Mouse (Mus musculus): Measurements from ENCODE around the gene Sult1a1. TPM values are rescaled to one million over a fixed set of nuclear protein-coding genes. Genes with fewer than 3 reads are reported as not detected.
"Not testable (repeated sequence)": the region's sequence is repeated elsewhere in the genome, so short reads cannot be mapped to it uniquely, and the experiment has no call there.

The Sult1a1 gene
- total and polyA plus RNA-seq, 2 experiments, result 566 to 727 TPM

GRCm38 (mm10) chr7:126648486-126648885, 27.7 kb downstream of the Sult1a1 start:
- H3K36me3 ChIP-seq (ENCODE audit: control insufficient read depth, insufficient read depth, low read length), result no peaks in the 10 kb centered on the region
- peaks cover 4% of the 10 kb centered on the region; the same call in 1 of the 2 replicates for H3K4me1 ChIP-seq (ENCODE audit: control insufficient read depth, insufficient read depth, low read length)
- no peaks in the 10 kb centered on the region for H3K27me3 ChIP-seq (ENCODE audit: control insufficient read depth, insufficient read depth, low read length)
- TF ChIP-seq POLR2A (IDR thresholded peaks at IDR 0.05; ENCODE audit: extremely low read depth, insufficient read depth, low read length) (no peak), CTCF (IDR thresholded peaks at IDR 0.05; ENCODE audit: low read depth, low read length) (peak; percentile 45)
- 53% methylated on average over 4 of the region's 4 CpGs for WGBS
- H3K79me2 ChIP-seq (ENCODE audit: control insufficient read depth, insufficient read depth, low read length), result peaks cover 5% of the 10 kb centered on the region; the same call in 1 of the 2 replicates
- H3K9ac ChIP-seq (ENCODE audit: low read depth, low read length), result no peak overlapping the region
- DNase-seq (ENCODE audit: extremely low read depth, low read depth, low spot score), result peak; percentile 61
- H3K27ac ChIP-seq (replicated peaks; ENCODE audit: insufficient read depth, low read depth, low read length), result no peak overlapping the region
- H3K4me3 ChIP-seq (ENCODE audit: insufficient read depth, low read depth, low read length), result no peak overlapping the region

- no peak overlapping the region for H3K27ac ChIP-seq (replicated peaks; ENCODE audit: insufficient read depth, low read depth, low read length)
- TF ChIP-seq CTCF (IDR thresholded peaks at IDR 0.05; ENCODE audit: low read depth, low read length) (no peak), POLR2A (IDR thresholded peaks at IDR 0.05; ENCODE audit: extremely low read depth, insufficient read depth, low read length) (no peak)
- H3K9ac ChIP-seq (ENCODE audit: low read depth, low read length), result no peak overlapping the region
- DNase-seq (ENCODE audit: extremely low read depth, low read depth, low spot score), result no peak
- no peak overlapping the region for H3K4me3 ChIP-seq (ENCODE audit: insufficient read depth, low read depth, low read length)
- H3K4me1 ChIP-seq (ENCODE audit: control insufficient read depth, insufficient read depth, low read length), result peaks cover 4% of the 10 kb centered on the region; the same call in 1 of the 2 replicates
- H3K36me3 ChIP-seq (ENCODE audit: control insufficient read depth, insufficient read depth, low read length), result no peaks in the 10 kb centered on the region
- 75% methylated on average over 5 of the region's 5 CpGs for WGBS
- no peaks in the 10 kb centered on the region for H3K27me3 ChIP-seq (ENCODE audit: control insufficient read depth, insufficient read depth, low read length)
- H3K79me2 ChIP-seq (ENCODE audit: control insufficient read depth, insufficient read depth, low read length), result no peaks in the 10 kb centered on the region; the same call in 1 of the 2 replicates
Measured at GRCm38 (mm10) chr7:126645708-126646107, 30.5 kb downstream of the Sult1a1 start.

- no peak for DNase-seq (ENCODE audit: extremely low read depth, low read depth, low spot score)
- Histone ChIP-seq H3K27me3 (ENCODE audit: control insufficient read depth, insufficient read depth, low read length) (no peaks in the 10 kb centered on the region), H3K36me3 (ENCODE audit: control insufficient read depth, insufficient read depth, low read length) (no peaks in the 10 kb centered on the region), H3K27ac (replicated peaks; ENCODE audit: insufficient read depth, low read depth, low read length) (no peak overlapping the region), H3K4me3 (ENCODE audit: insufficient read depth, low read depth, low read length) (no peak overlapping the region), H3K4me1 (ENCODE audit: control insufficient read depth, insufficient read depth, low read length) (peaks cover 4% of the 10 kb centered on the region; the same call in 1 of the 2 replicates), H3K79me2 (ENCODE audit: control insufficient read depth, insufficient read depth, low read length) (no peaks in the 10 kb centered on the region), H3K9ac (ENCODE audit: low read depth, low read length) (no peak overlapping the region)
- TF ChIP-seq POLR2A (IDR thresholded peaks at IDR 0.05; ENCODE audit: extremely low read depth, insufficient read depth, low read length) (no peak), CTCF (IDR thresholded peaks at IDR 0.05; ENCODE audit: low read depth, low read length) (no peak)
Measured at GRCm38 (mm10) chr7:126644914-126645313, 31.3 kb downstream of the Sult1a1 start.

GRCm38 (mm10) chr7:126644345-126644744, 31.9 kb downstream of the Sult1a1 start:
- Histone ChIP-seq H3K36me3 (ENCODE audit: control insufficient read depth, insufficient read depth, low read length) (no peaks in the 10 kb centered on the region), H3K79me2 (ENCODE audit: control insufficient read depth, insufficient read depth, low read length) (no peaks in the 10 kb centered on the region), H3K27ac (replicated peaks; ENCODE audit: insufficient read depth, low read depth, low read length) (no peak overlapping the region), H3K9ac (ENCODE audit: low read depth, low read length) (no peak overlapping the region), H3K4me1 (ENCODE audit: control insufficient read depth, insufficient read depth, low read length) (peaks cover 2% of the 10 kb centered on the region; the same call in 1 of the 2 replicates), H3K4me3 (ENCODE audit: insufficient read depth, low read depth, low read length) (no peak overlapping the region), H3K27me3 (ENCODE audit: control insufficient read depth, insufficient read depth, low read length) (no peaks in the 10 kb centered on the region)
- no peak for DNase-seq (ENCODE audit: extremely low read depth, low read depth, low spot score)
- 62% methylated on average over 3 of the region's 3 CpGs for WGBS
- no peak for TF ChIP-seq CTCF (IDR thresholded peaks at IDR 0.05; ENCODE audit: low read depth, low read length)
- TF ChIP-seq POLR2A (IDR thresholded peaks at IDR 0.05; ENCODE audit: extremely low read depth, insufficient read depth, low read length), result no peak

GRCm38 (mm10) chr7:126643244-126643617, 33.0 kb downstream of the Sult1a1 start:
- not testable (repeated sequence) for H3K27me3 ChIP-seq (ENCODE audit: control insufficient read depth, insufficient read depth, low read length); H3K4me1 ChIP-seq (ENCODE audit: control insufficient read depth, insufficient read depth, low read length); H3K27ac ChIP-seq (replicated peaks; ENCODE audit: insufficient read depth, low read depth, low read length); H3K36me3 ChIP-seq (ENCODE audit: control insufficient read depth, insufficient read depth, low read length); H3K9ac ChIP-seq (ENCODE audit: low read depth, low read length); H3K4me3 ChIP-seq (ENCODE audit: insufficient read depth, low read depth, low read length); H3K79me2 ChIP-seq (ENCODE audit: control insufficient read depth, insufficient read depth, low read length)
- peak; percentile 63 for DNase-seq (ENCODE audit: extremely low read depth, low read depth, low spot score)
- peak; percentile 50 for TF ChIP-seq CTCF (IDR thresholded peaks at IDR 0.05; ENCODE audit: low read depth, low read length)
- 7% methylated on average over 3 of the region's 3 CpGs for WGBS

GRCm38 (mm10) chr7:126642545-126643243, 33.5 kb downstream of the Sult1a1 start:
- Histone ChIP-seq H3K27me3 (ENCODE audit: control insufficient read depth, insufficient read depth, low read length) (no peaks in the 10 kb centered on the region), H3K9ac (ENCODE audit: low read depth, low read length) (no peak overlapping the region), H3K79me2 (ENCODE audit: control insufficient read depth, insufficient read depth, low read length) (no peaks in the 10 kb centered on the region), H3K4me1 (ENCODE audit: control insufficient read depth, insufficient read depth, low read length) (no peaks in the 10 kb centered on the region; the same call in 1 of the 2 replicates), H3K4me3 (ENCODE audit: insufficient read depth, low read depth, low read length) (no peak overlapping the region), H3K36me3 (ENCODE audit: control insufficient read depth, insufficient read depth, low read length) (no peaks in the 10 kb centered on the region), H3K27ac (replicated peaks; ENCODE audit: insufficient read depth, low read depth, low read length) (no peak overlapping the region)
- TF ChIP-seq POLR2A (IDR thresholded peaks at IDR 0.05; ENCODE audit: extremely low read depth, insufficient read depth, low read length), result no peak
- TF ChIP-seq CTCF (IDR thresholded peaks at IDR 0.05; ENCODE audit: low read depth, low read length), result no peak
- 27% methylated on average over 5 of the region's 5 CpGs for whole genome bisulfite sequencing
- peak; percentile 56 for DNase-seq (ENCODE audit: extremely low read depth, low read depth, low spot score)

Measured in liver, adult 2 months (tissue).